Mouse (Mus musculus): ENCODE data around the gene Plcb1. TPM values are rescaled to one million over a fixed set of nuclear protein-coding genes. Genes with fewer than 3 reads are reported as not detected.

Gene Plcb1
- polyA plus RNA-seq, 1 experiment, result 0.46 TPM

- no peaks in the 10 kb centered on the region for H3K27me3 ChIP-seq (replicated peaks)
- H3K36me3 ChIP-seq (replicated peaks; ENCODE audit: low read length), result no peaks in the 10 kb centered on the region
- TF ChIP-seq GATA1 (IDR thresholded peaks at IDR 0.05; ENCODE audit: borderline replicate concordance, low read length) (no peak), FLI1 (IDR thresholded peaks at IDR 0.05; ENCODE audit: low read length) (no peak)
- no peaks in the 10 kb centered on the region for H3K4me1 ChIP-seq
- H3K4me3 ChIP-seq (replicated peaks), result no peak overlapping the region
- 0 out of 2 replicates have a peak, but pooled peaks cover 3% of the 10 kb centered on the region for H3K9me3 ChIP-seq
Observed at GRCm38 (mm10) chr2:135402916-135403315, 617.0 kb downstream of the Plcb1 start.

- TF ChIP-seq FLI1 (IDR thresholded peaks at IDR 0.05; ENCODE audit: low read length) (no peak), GATA1 (IDR thresholded peaks at IDR 0.05; ENCODE audit: borderline replicate concordance, low read length) (no peak)
- Histone ChIP-seq H3K27me3 (replicated peaks) (no peaks in the 10 kb centered on the region), H3K4me1 (no peaks in the 10 kb centered on the region), H3K4me3 (replicated peaks) (no peak overlapping the region), H3K9me3 (0 out of 2 replicates have a peak, but pooled peaks cover 3% of the 10 kb centered on the region), H3K36me3 (replicated peaks; ENCODE audit: low read length) (no peaks in the 10 kb centered on the region)
Observed at GRCm38 (mm10) chr2:135403344-135403743, 617.5 kb downstream of the Plcb1 start.

- Histone ChIP-seq H3K4me1 (no peaks in the 10 kb centered on the region), H3K4me3 (replicated peaks) (no peak overlapping the region), H3K27me3 (replicated peaks) (no peaks in the 10 kb centered on the region), H3K36me3 (replicated peaks; ENCODE audit: low read length) (no peaks in the 10 kb centered on the region), H3K9me3 (0 out of 2 replicates have a peak, but pooled peaks cover 2% of the 10 kb centered on the region)
- no peak for TF ChIP-seq GATA1 (IDR thresholded peaks at IDR 0.05; ENCODE audit: borderline replicate concordance, low read length)
- no peak for TF ChIP-seq FLI1 (IDR thresholded peaks at IDR 0.05; ENCODE audit: low read length)
Observed at GRCm38 (mm10) chr2:135404095-135404494, 618.2 kb downstream of the Plcb1 start.

GRCm38 (mm10) chr2:135409418-135410097 lies 623.7 kb downstream of the Plcb1 start:
- Histone ChIP-seq H3K36me3 (replicated peaks; ENCODE audit: low read length) (no peaks in the 10 kb centered on the region), H3K4me3 (replicated peaks) (no peak overlapping the region), H3K9me3 (no peaks in the 10 kb centered on the region), H3K27me3 (replicated peaks) (no peaks in the 10 kb centered on the region), H3K4me1 (no peaks in the 10 kb centered on the region)
- no peak for TF ChIP-seq GATA1 (IDR thresholded peaks at IDR 0.05; ENCODE audit: borderline replicate concordance, low read length)
- TF ChIP-seq FLI1 (IDR thresholded peaks at IDR 0.05; ENCODE audit: low read length), result no peak

GRCm38 (mm10) chr2:135411675-135412074 lies 625.8 kb downstream of the Plcb1 start:
- no peak overlapping the region for H3K4me3 ChIP-seq (replicated peaks)
- H3K27me3 ChIP-seq (replicated peaks), result no peaks in the 10 kb centered on the region
- no peaks in the 10 kb centered on the region for H3K36me3 ChIP-seq (replicated peaks; ENCODE audit: low read length)
- no peaks in the 10 kb centered on the region for H3K4me1 ChIP-seq
- TF ChIP-seq GATA1 (IDR thresholded peaks at IDR 0.05; ENCODE audit: borderline replicate concordance, low read length) (no peak), FLI1 (IDR thresholded peaks at IDR 0.05; ENCODE audit: low read length) (no peak)
- no peaks in the 10 kb centered on the region for H3K9me3 ChIP-seq

- Histone ChIP-seq H3K36me3 (replicated peaks; ENCODE audit: low read length) (no peaks in the 10 kb centered on the region), H3K4me3 (replicated peaks) (no peak overlapping the region), H3K27me3 (replicated peaks) (no peaks in the 10 kb centered on the region), H3K9me3 (no peaks in the 10 kb centered on the region), H3K4me1 (no peaks in the 10 kb centered on the region)
- TF ChIP-seq FLI1 (IDR thresholded peaks at IDR 0.05; ENCODE audit: low read length) (no peak), GATA1 (IDR thresholded peaks at IDR 0.05; ENCODE audit: borderline replicate concordance, low read length) (no peak)
Observed at GRCm38 (mm10) chr2:135415137-135415536, 629.3 kb downstream of the Plcb1 start.

- TF ChIP-seq FLI1 (IDR thresholded peaks at IDR 0.05; ENCODE audit: low read length), result no peak
- no peak for TF ChIP-seq GATA1 (IDR thresholded peaks at IDR 0.05; ENCODE audit: borderline replicate concordance, low read length)
- Histone ChIP-seq H3K4me1 (no peaks in the 10 kb centered on the region), H3K27me3 (replicated peaks) (no peaks in the 10 kb centered on the region), H3K36me3 (replicated peaks; ENCODE audit: low read length) (no peaks in the 10 kb centered on the region), H3K4me3 (replicated peaks) (no peak overlapping the region), H3K9me3 (no peaks in the 10 kb centered on the region)
Observed at GRCm38 (mm10) chr2:135419301-135419700, 633.4 kb downstream of the Plcb1 start.

- Histone ChIP-seq H3K4me1 (peaks cover 9% of the 10 kb centered on the region), H3K9me3 (no peaks in the 10 kb centered on the region), H3K27me3 (replicated peaks) (no peaks in the 10 kb centered on the region), H3K36me3 (replicated peaks; ENCODE audit: low read length) (no peaks in the 10 kb centered on the region), H3K4me3 (replicated peaks) (no peak overlapping the region)
- TF ChIP-seq FLI1 (IDR thresholded peaks at IDR 0.05; ENCODE audit: low read length) (no peak), GATA1 (IDR thresholded peaks at IDR 0.05; ENCODE audit: borderline replicate concordance, low read length) (no peak)
Observed at GRCm38 (mm10) chr2:135434947-135435515, 649.2 kb downstream of the Plcb1 start.

GRCm38 (mm10) chr2:135439034-135439433 lies 653.2 kb downstream of the Plcb1 start:
- no peaks in the 10 kb centered on the region for H3K36me3 ChIP-seq (replicated peaks; ENCODE audit: low read length)
- H3K9me3 ChIP-seq, result no peaks in the 10 kb centered on the region
- no peaks in the 10 kb centered on the region for H3K27me3 ChIP-seq (replicated peaks)
- TF ChIP-seq GATA1 (IDR thresholded peaks at IDR 0.05; ENCODE audit: borderline replicate concordance, low read length) (no peak), FLI1 (IDR thresholded peaks at IDR 0.05; ENCODE audit: low read length) (no peak)
- peaks cover 13% of the 10 kb centered on the region for H3K4me1 ChIP-seq
- no peak overlapping the region for H3K4me3 ChIP-seq (replicated peaks)

Data from megakaryocyte, embryonic 14.5 days (primary cell).